Mouse (Mus musculus): ENCODE results near the gene Bscl2. TPM values are rescaled to one million over a fixed set of nuclear protein-coding genes. Genes with fewer than 3 reads are reported as not detected.

Gene Bscl2
- polyA plus RNA-seq (2012; rRNA removed; ENCODE audit: low replicate concordance) = 401 and 771 TPM in 2 replicates

DNA sequence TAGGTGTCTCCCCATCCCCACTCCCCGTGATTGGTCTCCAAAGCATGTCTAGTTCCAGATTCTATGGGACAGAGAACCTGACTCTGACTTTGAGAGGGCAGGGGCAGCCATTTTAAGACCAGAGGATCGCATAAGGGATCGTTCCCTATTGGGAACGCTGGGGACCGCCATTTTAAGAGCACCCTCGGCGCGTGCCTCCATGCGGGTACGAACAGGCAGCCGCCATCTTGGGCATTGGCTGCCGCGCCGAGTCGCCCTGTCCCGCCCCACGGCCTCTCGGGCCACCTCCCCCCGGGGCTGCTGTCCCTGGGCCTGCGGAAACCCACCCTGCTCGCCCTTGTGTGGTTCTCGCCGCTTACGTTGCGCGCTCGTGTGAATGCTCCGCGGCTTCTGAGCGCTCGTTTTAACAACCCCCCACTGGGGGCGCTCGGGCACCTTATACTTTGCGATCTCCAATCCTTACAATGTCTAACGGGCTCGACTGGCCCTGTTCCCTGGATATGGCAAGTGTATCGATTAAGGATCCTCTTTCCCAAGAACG is at the start of gene Bscl2:
Gene Bscl2, plus strand, starts transcription at position 217 of the 541 bp plus-strand sequence.

GRCm38 (mm10) chr19:8798264-8798946 is 38.9 kb upstream of the Bscl2 start, which contains the start of gene Polr2g:
Gene Polr2g (minus strand): TSS chr19:8798577.

GRCm38 (mm10) chr19:8802130-8802821 is 35.0 kb upstream of the Bscl2 start, which contains the start of gene Zbtb3:
Gene Zbtb3 (plus strand): TSS chr19:8802555.

DNA sequence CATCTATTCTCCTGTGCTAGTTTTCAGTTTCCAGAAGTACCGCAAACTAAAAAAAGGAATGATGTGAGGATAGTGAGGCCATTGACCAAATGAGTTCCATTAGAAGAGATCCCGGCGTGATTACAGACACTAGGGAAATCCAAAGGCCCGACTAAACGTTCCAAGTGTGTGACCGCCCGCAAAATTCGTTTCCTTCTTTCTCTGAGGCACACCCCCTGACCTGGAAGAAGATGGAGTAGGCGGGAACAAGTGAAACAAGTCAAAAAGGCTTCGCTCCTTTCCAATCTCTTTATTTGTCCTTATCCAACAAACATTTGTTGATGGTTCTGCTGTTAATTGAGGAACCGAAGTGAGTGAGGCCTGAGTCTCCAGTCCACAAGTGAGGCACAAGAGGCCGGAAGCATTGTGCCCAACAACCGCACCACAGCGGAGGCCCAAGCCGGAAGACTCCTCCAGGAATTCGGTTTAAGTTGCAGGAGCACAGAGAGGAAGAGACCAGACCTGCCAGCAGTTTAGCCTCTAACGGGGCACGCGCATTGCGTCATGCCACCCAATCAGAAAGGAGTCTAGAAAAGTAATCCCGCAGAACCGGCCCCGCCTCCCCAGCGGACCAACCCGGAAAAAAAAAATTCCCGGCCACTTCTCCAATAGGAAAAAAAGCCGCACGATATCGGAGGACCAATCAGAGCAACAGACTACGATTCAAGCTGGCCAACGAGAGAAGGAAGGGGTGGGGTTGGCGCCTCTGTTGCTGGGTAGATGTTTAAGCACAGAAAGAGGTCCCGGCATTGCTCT is 18.3 kb upstream of the Bscl2 start, which contains the start of gene Ttc9c:
Gene Ttc9c, minus strand, starts transcription at position 533 of the 795 bp plus-strand sequence.

GRCm38 (mm10) chr19:8819596-8820423 is 17.5 kb upstream of the Bscl2 start, which contains the start of gene Hnrnpul2:
Gene Hnrnpul2 (plus strand): TSS chr19:8820010.

DNA sequence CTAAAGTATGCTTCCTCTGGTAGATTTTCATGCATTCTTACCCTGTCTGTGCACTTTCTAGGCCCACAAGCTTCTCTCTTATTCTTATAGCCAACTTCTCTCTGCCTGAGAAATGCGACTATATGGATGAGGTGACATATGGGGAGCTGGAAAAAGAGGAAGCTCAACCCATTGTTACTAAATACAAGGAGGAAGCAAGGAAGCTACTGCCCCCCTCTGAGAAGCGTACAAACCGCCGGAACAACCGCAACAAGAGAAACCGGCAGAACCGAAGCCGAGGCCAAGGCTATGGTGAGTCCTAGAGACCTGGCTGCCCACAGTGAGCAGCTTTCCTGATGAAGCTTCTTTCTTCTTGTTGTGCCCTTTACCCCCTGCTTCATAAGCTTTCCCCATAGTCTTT is 7.6 kb upstream of the Bscl2 start, which contains the start of gene AC129217.1:
Gene AC129217.1, plus strand, starts transcription at position 114 of the 400 bp plus-strand sequence.

DNA sequence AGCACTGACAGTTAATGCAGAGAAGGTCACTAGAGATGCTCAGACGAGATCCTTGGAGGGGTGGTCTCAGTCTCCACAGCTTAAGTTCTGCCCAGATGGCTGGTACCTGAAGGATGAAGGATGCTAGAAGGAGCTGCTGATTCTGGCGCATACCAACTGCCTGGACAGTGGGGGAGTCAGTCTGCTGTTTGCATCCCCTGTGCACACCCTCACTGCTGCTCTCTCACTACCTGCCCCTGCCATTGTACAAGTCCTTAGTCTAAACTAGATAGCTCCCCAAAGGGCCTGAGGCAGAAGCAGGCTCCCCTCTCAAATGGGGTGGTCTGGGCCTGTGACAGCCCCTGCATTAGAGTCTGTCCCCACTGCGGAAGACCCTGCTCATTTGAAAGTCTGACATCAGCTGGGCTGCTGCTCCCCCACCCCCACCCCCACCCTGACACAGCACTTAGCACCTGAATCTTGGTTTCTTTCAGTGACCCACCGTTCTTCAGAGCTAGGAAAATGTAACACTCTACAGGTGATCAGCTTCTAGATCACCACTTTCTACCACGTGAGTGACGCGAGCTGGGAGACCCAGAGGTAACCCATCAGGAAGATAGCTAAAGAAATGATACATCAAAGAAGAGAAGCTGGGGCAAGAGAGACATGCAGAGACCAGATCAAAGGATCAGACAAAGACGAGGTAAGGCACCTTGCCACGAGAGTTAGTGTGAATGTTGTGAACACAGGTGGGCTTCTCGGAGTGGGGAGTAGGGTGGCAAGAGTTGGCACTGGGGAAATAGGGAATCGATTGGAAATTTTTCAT is 2.0 kb downstream of the Bscl2 start, which contains the start of gene Gng3:
Gene Gng3, minus strand, starts transcription at position 92 of the 805 bp plus-strand sequence.

GRCm38 (mm10) chr19:8850402-8850901 is 13.2 kb downstream of the Bscl2 start, which contains the start of gene Lrrn4cl:
Gene Lrrn4cl (plus strand): TSS chr19:8850768.

DNA sequence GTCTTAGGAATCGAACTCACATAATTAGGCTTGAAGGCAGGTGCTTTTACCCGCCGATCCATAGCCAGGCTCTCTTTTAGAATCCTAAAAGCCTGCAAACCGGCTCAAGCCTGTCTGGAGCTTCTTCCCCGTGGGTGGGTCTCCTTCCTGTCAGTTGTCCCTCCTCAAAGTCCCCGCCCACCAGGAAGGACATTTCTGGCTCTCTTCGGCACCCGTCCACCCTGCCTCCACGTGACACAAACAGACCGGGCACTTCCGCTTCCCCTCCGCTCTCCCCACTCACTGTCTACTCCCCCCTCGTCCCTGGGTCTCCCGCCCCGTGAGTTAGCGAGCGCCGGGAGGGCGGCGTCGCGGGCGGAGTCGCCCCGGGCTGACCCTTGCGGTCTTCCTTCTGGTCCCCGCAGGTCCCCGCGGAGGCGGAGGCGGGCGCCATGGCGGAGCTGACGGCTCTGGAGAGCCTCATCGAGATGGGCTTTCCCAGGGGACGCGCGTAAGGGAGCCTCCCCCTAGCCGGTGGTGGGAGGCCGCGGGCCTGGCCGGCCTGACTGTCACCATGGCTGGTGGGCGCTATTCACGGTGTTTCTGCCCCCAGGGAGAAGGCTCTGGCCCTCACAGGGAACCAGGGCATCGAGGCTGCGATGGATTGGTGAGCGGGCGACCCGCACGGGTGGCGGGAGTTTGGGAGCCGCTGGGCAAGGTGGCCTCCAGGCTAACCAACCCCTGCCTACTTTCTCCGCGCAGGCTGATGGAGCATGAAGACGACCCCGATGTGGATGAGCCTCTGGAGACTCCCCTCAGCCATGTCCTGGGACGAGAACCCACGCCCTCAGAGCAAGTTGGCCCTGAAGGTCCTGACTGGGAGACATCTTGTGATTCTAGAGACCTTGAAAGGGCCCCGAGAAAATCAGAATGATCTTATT is 34.3 kb downstream of the Bscl2 start, which contains the start of gene Ubxn1:
Gene Ubxn1, plus strand, starts transcription at position 230 of the 920 bp plus-strand sequence.

DNA sequence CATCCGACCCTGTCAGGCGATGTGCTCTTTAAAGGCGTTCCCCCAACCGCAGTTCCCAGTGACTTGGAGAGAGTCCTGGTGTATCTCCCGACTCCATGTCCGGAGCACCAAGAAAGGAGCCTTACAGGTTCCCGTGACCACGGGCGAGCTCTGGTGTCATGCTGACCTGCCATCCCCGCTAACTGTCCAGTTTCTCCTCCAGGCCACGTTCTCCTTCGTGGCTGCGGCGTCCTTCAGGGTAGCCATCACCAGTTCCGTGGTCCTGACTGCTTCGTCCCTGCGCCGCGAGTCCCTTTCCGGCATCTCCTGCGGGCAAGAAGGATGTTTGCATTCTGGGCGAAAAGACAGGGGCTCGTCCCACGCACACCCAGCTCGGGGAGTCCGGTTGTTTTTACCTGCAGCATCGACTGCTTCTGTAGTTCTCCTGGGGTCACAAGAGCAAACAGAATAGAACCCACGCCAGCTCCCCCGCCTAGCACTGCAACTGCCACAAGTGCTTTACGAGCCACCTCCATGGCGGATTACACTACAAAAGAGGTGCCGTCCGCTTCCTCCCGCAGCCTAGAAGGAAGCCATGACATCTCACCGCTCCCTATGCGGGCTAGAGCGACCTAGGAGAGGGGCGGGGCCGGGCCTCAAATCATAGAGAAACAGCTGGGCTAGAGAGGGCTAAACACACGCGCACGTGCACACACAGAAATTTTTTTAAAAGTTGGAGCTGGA is 43.2 kb downstream of the Bscl2 start, which contains the start of gene Uqcc3:
Gene Uqcc3, minus strand, starts transcription at position 613 of the 723 bp plus-strand sequence.

DNA sequence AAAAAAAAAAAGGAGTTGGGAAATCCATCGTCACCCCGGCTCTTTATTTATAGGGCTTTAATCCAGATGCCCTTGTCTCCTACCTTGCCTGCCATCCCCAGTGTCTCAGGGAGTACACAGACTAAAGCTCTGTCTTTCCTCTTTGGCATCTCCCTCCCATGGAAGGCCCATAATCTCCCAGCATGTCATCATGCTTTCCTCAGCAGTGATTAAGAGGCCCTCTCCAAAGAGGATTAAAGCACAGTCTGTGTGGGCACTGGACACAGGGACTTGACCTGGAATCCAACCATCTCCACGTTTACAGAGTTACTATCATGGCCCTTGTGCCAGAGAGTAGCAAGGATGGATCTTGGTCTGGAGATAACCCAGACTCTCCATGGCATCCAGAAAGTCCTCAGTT is 46.3 kb downstream of the Bscl2 start, which contains the start of the genes Lbhd1 and Gm49403:
Gene Lbhd1, plus strand, starts transcription at position 117 of the 400 bp plus-strand sequence.
Gene Gm49403, plus strand, starts transcription at position 315 of the 400 bp plus-strand sequence.

DNA sequence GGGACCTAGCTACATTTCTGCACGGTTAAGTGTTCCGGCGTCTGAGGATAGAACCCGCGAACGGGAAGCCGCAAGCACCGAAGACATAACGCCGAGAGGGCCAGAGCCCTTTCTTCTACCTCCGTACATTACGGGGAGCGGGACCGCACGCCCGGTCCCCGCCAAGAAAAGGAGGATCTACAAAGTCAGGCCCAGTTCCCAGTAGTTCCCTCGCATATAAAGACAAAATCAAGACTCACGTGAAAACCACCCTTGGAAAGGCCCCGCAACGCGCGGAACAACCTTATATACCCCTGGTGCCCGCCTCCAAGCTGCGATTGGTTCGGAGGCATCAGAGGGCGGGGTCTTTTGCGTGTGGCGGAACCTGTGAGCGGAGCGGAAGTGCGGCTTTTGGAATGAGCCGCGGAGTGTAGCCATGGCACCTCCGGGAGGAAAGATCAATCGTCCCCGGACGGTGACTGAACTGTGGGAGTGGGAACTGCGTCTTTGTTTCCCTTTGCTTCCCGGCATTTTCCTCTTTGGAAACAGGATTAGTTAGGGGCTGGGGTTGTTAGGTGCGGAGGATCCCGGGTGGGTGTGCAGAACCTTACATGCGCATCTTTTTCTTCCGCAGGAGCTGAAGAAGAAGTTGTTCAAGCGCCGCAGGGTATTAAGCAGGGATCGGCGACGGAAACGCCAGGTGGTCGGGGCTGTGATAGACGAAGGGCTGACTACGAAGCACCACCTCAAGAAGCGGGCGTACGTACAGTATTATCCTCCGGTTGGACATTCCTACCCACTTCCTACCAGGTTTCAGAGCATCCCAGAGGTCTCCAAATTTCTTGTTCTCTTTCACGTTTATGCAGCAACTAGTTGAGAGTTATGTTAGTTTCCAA is 51.5 kb downstream of the Bscl2 start, which contains the start of the genes 1810009A15Rik and Gm49416:
Gene 1810009A15Rik, plus strand, starts transcription at position 343 of the 875 bp plus-strand sequence.
Gene Gm49416, plus strand, starts transcription at position 416 of the 875 bp plus-strand sequence.

DNA sequence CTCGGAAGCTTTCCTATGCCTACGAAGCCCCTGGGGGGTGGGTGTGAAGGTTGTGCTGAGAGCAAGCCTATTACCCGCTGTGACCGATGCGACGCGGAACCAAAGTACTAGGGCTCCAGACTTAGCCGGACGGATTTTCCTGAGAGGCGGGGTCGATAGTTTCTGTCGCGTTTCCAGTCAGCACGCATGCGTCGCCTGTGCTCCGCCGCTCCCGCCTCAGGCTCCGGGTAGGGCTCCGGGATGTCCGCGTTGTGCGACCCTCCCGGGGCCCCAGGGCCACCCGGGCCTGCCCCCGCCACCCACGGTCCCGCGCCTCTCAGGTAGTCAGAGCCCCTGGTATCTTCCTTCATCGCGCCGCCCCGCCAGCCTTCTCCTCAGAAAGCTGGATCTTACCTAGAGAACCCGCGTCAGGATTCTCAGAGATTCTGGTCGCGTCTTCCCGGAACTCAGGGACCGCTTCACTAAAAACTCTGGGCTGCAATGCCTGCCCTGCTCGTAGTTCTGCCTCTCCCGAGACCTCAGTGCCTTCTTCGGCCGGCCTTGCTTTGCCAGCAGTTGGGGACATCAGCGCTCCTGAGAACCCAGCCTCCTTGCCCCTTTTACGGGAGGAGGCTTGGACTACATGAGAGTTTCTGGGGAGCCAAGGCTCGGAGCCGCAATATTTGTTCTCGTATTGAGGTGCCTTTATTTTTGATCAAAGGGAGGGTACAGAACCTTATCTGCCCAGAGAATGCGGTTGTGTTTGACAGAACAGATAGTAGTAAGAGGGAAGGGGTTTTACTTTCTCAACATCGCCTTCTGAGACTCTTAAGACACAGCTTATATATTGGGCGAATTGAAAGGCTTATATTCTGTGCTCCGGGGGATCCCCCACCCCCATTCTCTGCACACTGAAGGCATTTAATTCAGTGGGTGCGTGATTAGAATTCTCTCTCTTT is 55.8 kb downstream of the Bscl2 start, which contains the start of gene Ints5:
Gene Ints5, plus strand, starts transcription at position 177 of the 938 bp plus-strand sequence.

GRCm38 (mm10) chr19:8897865-8898495 is 60.7 kb downstream of the Bscl2 start, which contains the start of gene Ganab:
Gene Ganab (plus strand): TSS chr19:8898071.

